13 mouse cellular contexts compared by ENCODE assay signal in the genomic region with DNA sequence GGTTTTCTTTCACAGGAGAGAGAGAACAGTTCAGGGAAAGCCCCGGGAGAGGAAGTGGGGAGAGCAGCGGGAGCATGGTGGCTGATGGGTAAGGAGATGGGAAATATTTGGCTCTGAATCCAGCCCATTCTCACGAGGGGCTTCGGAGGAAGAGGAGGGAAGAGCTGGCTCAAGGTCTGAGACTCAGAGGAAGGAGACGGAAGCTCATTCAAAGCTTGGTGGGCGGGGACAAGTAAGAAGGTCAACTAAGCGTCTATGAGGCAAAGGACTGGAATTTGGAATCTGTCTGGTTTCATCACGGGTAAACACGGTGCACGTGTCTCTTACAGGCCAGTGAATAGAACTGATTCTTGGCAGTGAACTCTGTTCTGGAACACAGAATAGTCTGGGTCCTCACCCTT. TPM values are rescaled to one million over a fixed set of nuclear protein-coding genes. Genes with fewer than 3 reads are reported as not detected.
DNase-seq lines count a peak whose midpoint lies in the region; ATAC-seq and TF ChIP-seq lines count a peak whose summit lies in the region.
"Had no signal": no experiment of that assay in that cellular context is flagged by ENCODE, and none has a peak within 500 bp of the region (broad histone marks: within the 10 kb centered on the region; RNA-seq: fewer than 3 reads in every experiment).

No protein-coding gene starts in this region.

- H3K27ac ChIP-seq in hindbrain, postnatal 0 days: no peak overlapping the region
- H3K27ac ChIP-seq: embryonic facial prominence, embryonic 15.5 days; lung, embryonic 15.5 days had no signal

- peaks cover 1% of the 10 kb centered on the region for H3K79me2 ChIP-seq in myocyte (ENCODE audit: control insufficient read depth, insufficient read depth)

- TF ChIP-seq CTCF in E14TG2a.4 (conservative IDR thresholded peaks at IDR 0.05; ENCODE audit: low read length): no peak
- TF ChIP-seq CTCF in hindbrain, postnatal 0 days (IDR thresholded peaks at IDR 0.05; ENCODE audit: low read depth): no peak

- TF ChIP-seq POLR2A in myocyte (IDR thresholded peaks at IDR 0.05; ENCODE audit: insufficient read length, low read depth): no peak

- DNase-seq in ZHBTc4 (ENCODE audit: low read depth, low spot score): peak; percentile 83
- peak; percentile 82 to 88 for DNase-seq in kidney, adult 8-10 months
- no peak for DNase-seq in hindbrain, postnatal 0 days (ENCODE audit: low spot score)
- no peak for DNase-seq in layer of hippocampus, postnatal 25 days (ENCODE audit: extremely low spot score in 1 of 2, low spot score in 1 of 2)
- DNase-seq: cerebellum, adult 18-20 months; thymus, adult 2 months had no signal

- H3K36me3 ChIP-seq in E14TG2a.4 (ENCODE audit: insufficient read depth, low read length): no peaks in the 10 kb centered on the region
- H3K36me3 ChIP-seq in myocyte (ENCODE audit: control insufficient read depth, insufficient read depth): no peaks in the 10 kb centered on the region
- H3K36me3 ChIP-seq in hindbrain, postnatal 0 days (ENCODE audit: insufficient read depth, low read length): no peaks in the 10 kb centered on the region
- H3K36me3 ChIP-seq: embryonic facial prominence, embryonic 15.5 days; lung, embryonic 15.5 days had no signal

- 53% methylated on average over 10 of the region's 10 CpGs for WGBS in hindbrain, postnatal 0 days

- H3K27me3 ChIP-seq in E14TG2a.4 (ENCODE audit: insufficient read depth, low read length) (no peaks in the 10 kb centered on the region), myocyte (ENCODE audit: control insufficient read depth, insufficient read depth, insufficient read length) (no peaks in the 10 kb centered on the region)
- no peaks in the 10 kb centered on the region for H3K27me3 ChIP-seq in hindbrain, postnatal 0 days (ENCODE audit: insufficient read depth, low read length)
- H3K27me3 ChIP-seq: embryonic facial prominence, embryonic 15.5 days; lung, embryonic 15.5 days had no signal

- H3K9ac ChIP-seq in hindbrain, postnatal 0 days (replicated peaks; ENCODE audit: low read length): no peak overlapping the region
- H3K9ac ChIP-seq: embryonic facial prominence, embryonic 15.5 days; lung, embryonic 15.5 days had no signal

- H3ac ChIP-seq in myocyte (ENCODE audit: control insufficient read depth, insufficient read length): no peak overlapping the region

- H3K4me2 ChIP-seq in myocyte (ENCODE audit: low read depth): peak overlapping the region; percentile 46
- H3K4me2 ChIP-seq in hindbrain, postnatal 0 days (ENCODE audit: low read depth, low read length): no peak overlapping the region
- H3K4me2 ChIP-seq: embryonic facial prominence, embryonic 15.5 days; lung, embryonic 15.5 days had no signal

- H3K9me3 ChIP-seq in E14TG2a.4 (ENCODE audit: low read length): no peaks in the 10 kb centered on the region
- H3K9me3 ChIP-seq in hindbrain, postnatal 0 days (ENCODE audit: low read length): no peaks in the 10 kb centered on the region
- H3K9me3 ChIP-seq: embryonic facial prominence, embryonic 15.5 days; lung, embryonic 15.5 days had no signal

- ATAC-seq in hindbrain, postnatal 0 days: no peak
- no peak for ATAC-seq in cerebellum, adult (ENCODE audit: insufficient number of reproducible peaks, low FRiP score, low TSS enrichment)

- H3K4me1 ChIP-seq in E14TG2a.4 (replicated peaks; ENCODE audit: low read depth, low read length): peaks cover 31% of the 10 kb centered on the region
- no peaks in the 10 kb centered on the region for H3K4me1 ChIP-seq in hindbrain, postnatal 0 days (ENCODE audit: insufficient read depth, low read length)

- H3K4me3 ChIP-seq in E14TG2a.4 (replicated peaks; ENCODE audit: low read length): peak overlapping the region; percentile 65
- no peak overlapping the region for H3K4me3 ChIP-seq in myocyte
- no peak overlapping the region for H3K4me3 ChIP-seq in hindbrain, postnatal 0 days (ENCODE audit: low read length)
- H3K4me3 ChIP-seq: embryonic facial prominence, embryonic 15.5 days; lung, embryonic 15.5 days had no signal

TF ChIP-seq in myocyte, 11 proteins besides CTCF, POLR2A, EP300 and RAD21:
- TF ChIP-seq USF1 (IDR thresholded peaks at IDR 0.05; ENCODE audit: low read depth) (no peak), E2F4 (IDR thresholded peaks at IDR 0.05; ENCODE audit: insufficient read depth) (no peak), TCF3 (IDR thresholded peaks at IDR 0.05; ENCODE audit: insufficient read length, low read depth) (no peak), REST (IDR thresholded peaks at IDR 0.05; ENCODE audit: insufficient read depth, insufficient read length) (no peak), MYOG (IDR thresholded peaks at IDR 0.05; ENCODE audit: control insufficient read depth in 1 of 3, insufficient read depth in 1 of 3, insufficient read length in 2 of 3, low read depth in 2 of 3) (no peak), CEBPB (IDR thresholded peaks at IDR 0.05; ENCODE audit: insufficient read depth, poor library complexity, severe bottlenecking) (no peak), TCF12 (IDR thresholded peaks at IDR 0.05; ENCODE audit: insufficient read depth, poor library complexity, severe bottlenecking) (no peak)

RNA-seq across cellular contexts. Expression of gene Gpatch3, which starts 4.5 kb away (rescaled TPM):
- 4.1 TPM for polyA plus RNA-seq in myocyte (2012; fragmentation: generic; extraction: Trizol)
- total RNA-seq in hindbrain, postnatal 0 days (2014; rRNA removed): 8.3 and 8.8 TPM in 2 replicates
- 6.1 and 6.3 TPM in 2 replicates for polyA plus RNA-seq in hindbrain, postnatal 0 days (2015; fragmentation: Nextera tagmentation; extraction: Ambion mirVana)
- total RNA-seq in layer of hippocampus, postnatal 25 days (2021): 1 to 10 TPM; 8.2 to 9.5 TPM

RNA-seq across cellular contexts. Expression of gene Gpn2, which starts 14.1 kb away (rescaled TPM):
- 32.2 TPM for polyA plus RNA-seq in myocyte (2012; fragmentation: generic; extraction: Trizol)
- 20.0 and 32.2 TPM in 2 replicates for total RNA-seq in hindbrain, postnatal 0 days (2014; rRNA removed)
- 16.9 and 18.6 TPM in 2 replicates for polyA plus RNA-seq in hindbrain, postnatal 0 days (2015; fragmentation: Nextera tagmentation; extraction: Ambion mirVana)
- 10 to 100 TPM; 10.0 to 10.2 TPM for total RNA-seq in layer of hippocampus, postnatal 25 days (2021)

RNA-seq across cellular contexts. Expression of gene Nr0b2, which starts 16.9 kb away (rescaled TPM):
- not detected for polyA plus RNA-seq in myocyte (2012; fragmentation: generic; extraction: Trizol)
- 0.47 TPM in 1 of 2 replicates, not detected in the other for total RNA-seq in hindbrain, postnatal 0 days (2014; rRNA removed)
- 0.21 and 0.26 TPM in 2 replicates for polyA plus RNA-seq in hindbrain, postnatal 0 days (2015; fragmentation: Nextera tagmentation; extraction: Ambion mirVana)
- not detected for total RNA-seq in layer of hippocampus, postnatal 25 days (2021)
- total RNA-seq: layer of hippocampus, postnatal 14 days; monocyte, adult 5-6 weeks had no signal

RNA-seq across cellular contexts. Expression of gene Nudc, which starts 24.3 kb away (rescaled TPM):
- polyA plus RNA-seq in myocyte (2012; fragmentation: generic; extraction: Trizol): 130 TPM
- total RNA-seq in hindbrain, postnatal 0 days (2014; rRNA removed): 54.1 and 70.4 TPM in 2 replicates
- polyA plus RNA-seq in hindbrain, postnatal 0 days (2015; fragmentation: Nextera tagmentation; extraction: Ambion mirVana): 265 and 272 TPM in 2 replicates
- 100 to 1,000 TPM; 117 TPM for total RNA-seq in layer of hippocampus, postnatal 25 days (2021)

RNA-seq across cellular contexts. Expression of gene Sfn, which starts 31.9 kb away (rescaled TPM):
- polyA plus RNA-seq in myocyte (2012; fragmentation: generic; extraction: Trizol): 0.56 TPM
- 1.1 and 2.8 TPM in 2 replicates for total RNA-seq in hindbrain, postnatal 0 days (2014; rRNA removed)
- 1.2 and 1.4 TPM in 2 replicates for polyA plus RNA-seq in hindbrain, postnatal 0 days (2015; fragmentation: Nextera tagmentation; extraction: Ambion mirVana)
- total RNA-seq in layer of hippocampus, postnatal 25 days (2021): 1 to 10 TPM; 1.5 to 1.9 TPM

Comparison
In these comparisons a context has a peak if more than half of its experiments do, and no peak if none do; other contexts are left out.
1. DNase-seq: peak in ZHBTc4 (single experiment) and kidney, adult 8-10 months (2 of 2); none in hindbrain, postnatal 0 days (single experiment) and layer of hippocampus, postnatal 25 days (0 of 2).